Mouse (Mus musculus) cortical plate, adult 2 months (tissue): ENCODE results near the gene Naglu.

Experiments used
- CTCF ChIP-seq: fragments of 200-500 bp; IDR thresholded peaks from 2 replicates; pipeline ENCODE4 v1.5.1; 2011; ENCODE audit warnings: mild to moderate bottlenecking, control low read depth, low read length; ENCODE audit not compliant: insufficient read depth; ENCODE audit errors: extremely low read depth
- POLR2A ChIP-seq: fragments of 200-500 bp; IDR thresholded peaks from 2 replicates; pipeline ENCODE4 v1.6.1; 2011; ENCODE audit warnings: mild to moderate bottlenecking, low read length, control low read depth; ENCODE audit not compliant: insufficient read depth; ENCODE audit errors: extremely low read depth

DNA sequence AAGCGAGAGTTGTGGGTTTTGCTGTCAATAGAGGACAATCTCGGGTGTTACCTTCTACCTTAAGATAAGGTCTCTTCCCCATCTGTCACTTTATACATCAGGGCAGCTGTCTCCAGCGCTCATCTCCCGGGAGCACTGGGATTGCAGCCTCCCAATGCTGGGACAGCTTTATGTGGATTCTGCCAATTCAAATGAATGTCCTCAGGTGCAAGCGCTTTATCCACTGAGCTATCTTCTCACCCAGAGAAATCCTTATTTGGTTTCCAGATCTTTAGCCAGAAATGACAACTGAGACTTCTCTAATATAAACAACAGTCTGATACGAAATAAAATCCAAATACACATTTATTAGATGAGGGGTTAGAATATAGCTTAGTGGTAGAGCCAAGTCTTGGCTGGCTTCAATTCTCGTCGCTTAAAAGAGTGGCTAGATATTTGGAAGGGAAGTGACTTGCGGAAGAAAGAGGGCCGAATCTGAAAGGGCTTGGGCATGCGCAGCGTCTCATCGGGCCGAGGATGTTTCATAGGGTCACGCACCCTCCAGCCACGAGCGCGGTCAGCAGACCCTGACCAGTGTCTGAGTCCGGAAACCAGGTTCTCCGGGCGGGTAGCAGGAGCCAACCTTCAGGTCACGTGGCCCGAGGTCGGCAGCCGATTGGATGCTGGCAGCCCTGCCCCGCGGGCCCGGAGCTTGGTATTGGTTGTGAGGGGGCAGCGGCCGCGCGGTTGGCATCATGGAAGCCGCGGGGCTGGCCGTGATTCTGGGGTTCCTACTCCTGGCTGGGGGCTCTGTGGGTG is at the start of gene Naglu:
- TF ChIP-seq CTCF = no peak
- peak; percentile 76; the same call in 1 of the 2 replicates for TF ChIP-seq POLR2A
